Mouse (Mus musculus) neutrophil, adult 59 days (primary cell): ENCODE measurements around the gene Krt18. TPM values are rescaled to one million over a fixed set of nuclear protein-coding genes. Genes with fewer than 3 reads are reported as not detected.

Experiments used
- total RNA-seq, 2 experiments: library from RNA; stranded (reverse); gene quantifications; 1 replicate in 1 of 2; 2 replicates in 1 of 2; pipeline ENCODE4 v1.2.4; 2023

Gene Krt18
- under 1 TPM; 0.26 to 0.73 TPM for total RNA-seq

GRCm38 (mm10) chr15:102028040-102028439 lies at the start of gene Krt18:
Gene Krt18 (plus strand): TSS chr15:102028180.

DNA sequence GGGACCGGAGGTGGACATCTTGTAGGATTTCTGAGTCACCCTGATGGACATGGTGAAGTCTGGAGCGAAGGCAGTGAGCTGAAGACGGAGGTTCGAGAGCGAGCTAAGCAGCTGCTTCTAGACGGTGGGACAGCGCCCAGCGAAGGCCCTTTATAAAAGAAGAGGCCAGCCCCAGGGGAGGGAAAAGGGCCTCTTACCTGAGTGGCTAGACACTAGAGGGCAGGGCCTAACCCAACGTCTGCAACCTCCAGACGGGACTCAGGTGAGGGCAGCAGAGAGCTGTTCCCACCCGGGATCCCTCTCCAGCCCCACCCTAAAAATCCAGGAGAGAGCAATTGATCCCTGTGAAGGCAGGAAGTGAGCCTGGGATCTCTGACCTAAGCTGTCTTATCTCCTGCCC lies 23.8 kb upstream of the Krt18 start, which contains the start of gene Krt8:
Gene Krt8 (minus strand): TSS at position 294 of the 400 bp plus-strand sequence.

DNA sequence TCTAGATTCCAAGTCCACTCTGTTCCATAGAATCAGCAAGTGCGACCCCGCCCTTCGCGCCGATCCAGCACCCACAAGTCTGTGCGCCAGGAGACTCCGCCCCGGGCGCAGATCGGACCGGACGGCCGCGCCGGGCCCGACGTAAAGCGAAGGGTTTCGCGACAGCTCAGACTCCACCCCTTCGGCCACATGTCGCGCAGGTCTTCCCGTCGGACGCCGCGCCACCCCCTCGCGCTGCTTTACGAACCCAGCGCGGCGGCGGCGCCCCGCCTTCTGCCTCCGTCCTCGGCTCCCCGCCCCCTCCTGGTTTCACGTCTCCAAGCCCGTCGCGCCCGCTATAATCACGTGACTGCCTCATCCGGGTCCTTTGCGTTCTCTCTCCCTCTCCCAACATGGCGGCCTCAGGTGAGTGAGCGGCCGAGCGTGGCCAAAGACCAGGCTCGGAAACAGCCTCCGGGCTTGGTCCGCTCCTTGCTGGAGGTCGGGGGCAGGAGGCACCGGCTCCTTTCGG lies 45.6 kb downstream of the Krt18 start, which contains the start of gene Eif4b:
Gene Eif4b (plus strand): TSS at position 215 of the 511 bp plus-strand sequence.

Other genes with a start within 250 kb of the Krt18 start
- not detected for gene Krt72, start 241.7 kb upstream of the Krt18 start, total RNA-seq
- not detected for gene Krt73, start 225.8 kb upstream of the Krt18 start, total RNA-seq
- gene Krt2, start 210.0 kb upstream of the Krt18 start, total RNA-seq: not detected
- gene Krt1, start 177.4 kb upstream of the Krt18 start, total RNA-seq: not detected
- not detected for gene Krt77, start 158.5 kb upstream of the Krt18 start, total RNA-seq
- not detected for gene Krt76, start 135.3 kb upstream of the Krt18 start, total RNA-seq
- not detected for gene Krt4, start 103.4 kb upstream of the Krt18 start, total RNA-seq
- not detected for gene Krt79, start 87.9 kb upstream of the Krt18 start, total RNA-seq
- not detected for gene Krt78, start 73.9 kb upstream of the Krt18 start, total RNA-seq
- gene Krt8, start 23.7 kb upstream of the Krt18 start, total RNA-seq: not detected
- gene Eif4b, start 45.6 kb downstream of the Krt18 start, total RNA-seq: 100 to 1,000 TPM; 127 to 136 TPM
- 1 to 10 TPM; 1.4 TPM for gene Tns2, start 72.2 kb downstream of the Krt18 start, total RNA-seq
- 10 to 100 TPM; 21.7 to 27.2 TPM for gene Spryd3, start 108.1 kb downstream of the Krt18 start, total RNA-seq
- gene Igfbp6, start 116.2 kb downstream of the Krt18 start, total RNA-seq: not detected
- under 1 TPM; 0.62 to 0.87 TPM for gene Soat2, start 122.3 kb downstream of the Krt18 start, total RNA-seq
- gene Zfp740, start 175.1 kb downstream of the Krt18 start, total RNA-seq: 10 to 100 TPM; 78.9 to 84.1 TPM
- gene Csad, start 176.5 kb downstream of the Krt18 start, total RNA-seq: 10 to 100 TPM; 21.4 to 23.3 TPM
- gene Itgb7, start 203.8 kb downstream of the Krt18 start, total RNA-seq: 100 to 1,000 TPM; 191 to 291 TPM
- 10 to 100 TPM; 37.8 to 49.0 TPM for gene Rarg, start 229.3 kb downstream of the Krt18 start, total RNA-seq
- gene Gm9918, start 242.4 kb downstream of the Krt18 start, total RNA-seq: not detected